Mouse (Mus musculus) CH12.LX (cell line): ENCODE data around the gene Plekhm3.

Source experiments
- CTCF ChIP-seq, 2 experiments: IDR thresholded peaks in 1 of 2; conservative IDR thresholded peaks in 1 of 2; 2 replicates each; pipeline ENCODE4 v1.5.1; 2011 to 2012; ENCODE audit warnings: low read depth in 2 of 2, low read length in 2 of 2, improper control_type of control experiment in 1 of 2, inconsistent platforms in 1 of 2, mild to moderate bottlenecking in 1 of 2, moderate library complexity in 1 of 2
- JUND ChIP-seq: conservative IDR thresholded peaks from 2 replicates; pipeline ENCODE4 v1.6.1; 2011; ENCODE audit warnings: low read depth, low read length, improper control_type of control experiment
- POLR2A ChIP-seq: IDR thresholded peaks from 2 replicates; pipeline ENCODE4 v1.6.1; 2011; ENCODE audit warnings: low read depth, mild to moderate bottlenecking, improper control_type of control experiment, low read length
- USF2 ChIP-seq: conservative IDR thresholded peaks from 2 replicates; pipeline ENCODE4 v1.6.1; 2011; ENCODE audit warnings: low read depth, low read length, improper control_type of control experiment

- TF ChIP-seq POLR2A (no peak), CTCF (conservative IDR thresholded peaks at IDR 0.05 in 1 of 2, IDR thresholded peaks at IDR 0.05 in 1 of 2; ENCODE audit: low read depth in 2 of 2, low read length in 2 of 2) (no peak), JUND (no peak), USF2 (no peak)
Measured at GRCm38 (mm10) chr1:64866140-64866539, 90.5 kb downstream of the Plekhm3 start.
